Mouse (Mus musculus) liver, embryonic 14.5 days (tissue): Measurements from ENCODE around the gene Atxn1.

Source experiments
- CTCF ChIP-seq: IDR thresholded peaks from 2 replicates; pipeline ENCODE4 v1.5.1; 2016; ENCODE audit warnings: antibody characterized with exemption, low read depth, control low read depth
- EP300 ChIP-seq: IDR thresholded peaks from 2 replicates; pipeline ENCODE4 v1.6.1; 2016; ENCODE audit warnings: antibody characterized with exemption, low read depth

GRCm38 (mm10) chr13:45786409-45786808, 178.4 kb downstream of the Atxn1 start:
- TF ChIP-seq EP300 (no peak), CTCF (no peak)
